Mouse (Mus musculus) kidney, adult 2 months (tissue): Measurements from ENCODE around the gene Mecom.

Source experiments
- CTCF ChIP-seq: fragments of 200-500 bp; conservative IDR thresholded peaks from 2 replicates; pipeline ENCODE4 v1.5.1; 2011; ENCODE audit warnings: low read depth, mild to moderate bottlenecking, control low read depth, low read length, moderate library complexity, mixed read lengths; ENCODE audit not compliant: insufficient read depth, insufficient read length
- POLR2A ChIP-seq: fragments of 200-500 bp; IDR thresholded peaks from one replicate; pipeline ENCODE4 v1.6.1; 2011; ENCODE audit warnings: low read depth, low read length, control low read depth

- no peak for TF ChIP-seq POLR2A
- no peak for TF ChIP-seq CTCF
Measured at GRCm38 (mm10) chr3:30544305-30544704, 3.5 kb downstream of the Mecom start.
